Mouse (Mus musculus): ENCODE data around the gene Pdhx.
A peak's percentile ranks its signal among the peaks of the same experiment; 100 is the strongest.

The Pdhx gene

DNA sequence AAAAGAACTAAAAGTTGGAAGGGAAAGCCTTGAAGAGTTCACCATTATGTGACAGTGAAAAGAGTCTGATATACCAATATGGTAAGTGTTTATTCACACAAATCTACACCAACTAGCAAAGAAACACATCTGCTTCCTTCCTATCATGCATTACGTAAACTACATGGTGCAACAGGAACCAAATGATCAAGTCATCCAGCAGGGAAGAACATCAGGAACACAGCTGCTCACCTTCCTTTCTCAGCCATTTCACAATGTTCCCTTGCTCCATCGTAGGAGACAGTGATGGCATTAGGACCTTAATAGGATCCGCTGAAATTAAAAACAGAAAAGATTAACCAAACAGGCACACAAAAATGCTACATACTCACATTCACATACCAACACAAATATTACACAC lies 15.0 kb downstream of the Pdhx start:
- no peak for DNase-seq

DNA sequence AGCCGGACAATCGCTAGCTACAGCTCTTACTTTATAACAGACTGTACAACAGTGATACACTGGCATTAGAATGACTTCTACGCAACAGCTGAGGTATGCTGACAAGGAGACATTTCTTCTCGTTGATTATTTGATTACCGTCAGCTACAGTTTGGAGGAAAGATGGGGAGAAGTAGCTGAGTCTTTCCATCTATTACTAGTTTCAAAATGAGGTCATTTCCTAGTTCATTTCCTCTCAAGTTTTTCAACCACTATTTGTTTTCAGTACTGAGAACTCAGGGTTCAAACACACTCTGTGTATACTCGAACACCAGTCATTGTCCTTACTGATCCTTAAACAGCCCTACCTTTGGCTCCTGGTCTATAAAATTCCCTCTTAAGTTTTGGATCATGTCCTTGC lies 17.5 kb downstream of the Pdhx start:
- DNase-seq: no peak

DNA sequence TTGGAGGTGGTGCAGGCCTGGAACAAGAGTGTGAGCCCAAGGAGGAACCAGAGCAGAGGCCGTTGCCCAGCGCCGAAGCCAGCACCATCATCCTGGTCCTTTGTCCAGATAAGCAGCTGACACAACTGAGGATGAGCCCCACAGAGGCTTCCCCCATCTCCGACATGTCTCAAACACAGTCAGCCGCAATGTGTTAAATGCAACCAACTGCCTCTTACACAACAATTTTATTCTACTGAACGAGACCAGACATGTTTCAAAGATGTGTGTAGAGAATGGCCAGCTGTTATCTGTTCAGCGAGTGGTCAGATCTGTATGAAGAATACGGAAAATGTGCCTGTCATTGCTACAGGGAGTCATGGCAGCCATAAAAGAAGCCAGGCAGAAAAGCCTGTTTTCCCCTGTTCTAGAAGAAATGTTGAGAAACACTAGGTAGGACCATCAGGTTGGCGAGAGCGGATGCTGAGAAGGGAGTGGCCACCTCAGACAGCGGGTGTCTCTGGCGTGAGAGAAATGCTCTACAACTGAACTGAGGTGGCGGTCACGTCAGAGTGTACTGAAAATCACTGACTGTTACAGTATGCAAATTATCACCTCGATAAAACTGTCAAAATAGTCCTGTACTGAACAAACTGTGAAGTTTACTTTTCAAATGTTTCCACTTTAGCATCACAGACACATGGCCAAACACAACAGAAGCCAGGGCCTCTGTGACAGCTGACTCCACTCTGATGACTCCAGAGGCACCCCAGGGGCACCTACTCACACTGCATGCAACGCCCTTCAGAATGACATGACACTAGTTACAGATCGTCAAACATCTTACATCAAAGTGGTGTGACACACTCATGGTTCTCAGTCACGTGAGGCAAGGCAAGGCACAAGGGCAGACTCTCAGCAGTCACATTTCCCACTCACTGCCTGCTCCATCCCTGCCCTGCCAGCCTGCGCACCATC lies 21.1 kb downstream of the Pdhx start:
- no peak for DNase-seq

DNA sequence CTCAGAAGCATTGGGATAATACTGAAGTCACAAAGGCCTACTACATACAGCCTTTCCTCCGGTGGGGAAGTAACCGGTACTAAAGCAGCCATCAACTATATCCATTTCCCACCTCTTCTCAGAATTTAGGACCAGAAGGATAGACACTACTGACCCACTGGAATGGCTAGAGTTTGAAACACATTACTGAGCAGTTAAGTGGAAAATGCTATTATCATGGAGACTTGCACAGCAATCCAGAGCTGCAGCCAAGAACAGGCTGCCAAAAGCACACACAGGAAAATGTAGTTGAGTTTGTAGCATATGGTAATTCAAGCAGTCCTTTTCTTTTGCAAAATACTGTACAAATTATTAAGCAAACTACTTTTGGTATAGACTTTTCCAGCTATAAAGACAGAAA lies 28.0 kb downstream of the Pdhx start:
- peak; percentile 51 for DNase-seq

DNA sequence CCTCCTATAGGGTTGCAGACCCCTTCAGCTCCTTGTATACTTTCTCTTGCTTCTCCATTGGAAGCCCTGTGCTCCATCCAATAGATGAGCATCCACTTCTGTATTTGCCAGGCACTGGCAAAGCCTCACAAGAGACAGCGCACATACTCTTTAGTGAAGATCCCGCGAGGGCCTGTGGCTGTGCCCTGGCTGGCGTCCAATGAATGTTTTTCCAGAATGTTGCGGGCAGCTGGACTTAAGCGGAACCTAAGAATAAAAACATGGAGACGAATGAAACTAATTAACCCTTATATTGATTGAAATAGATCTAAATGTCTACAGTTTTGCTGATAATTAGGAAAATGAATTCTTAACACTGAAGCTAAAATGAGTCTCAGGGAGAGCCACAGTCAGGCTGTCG lies 32.4 kb downstream of the Pdhx start:
- DNase-seq: no peak

DNA sequence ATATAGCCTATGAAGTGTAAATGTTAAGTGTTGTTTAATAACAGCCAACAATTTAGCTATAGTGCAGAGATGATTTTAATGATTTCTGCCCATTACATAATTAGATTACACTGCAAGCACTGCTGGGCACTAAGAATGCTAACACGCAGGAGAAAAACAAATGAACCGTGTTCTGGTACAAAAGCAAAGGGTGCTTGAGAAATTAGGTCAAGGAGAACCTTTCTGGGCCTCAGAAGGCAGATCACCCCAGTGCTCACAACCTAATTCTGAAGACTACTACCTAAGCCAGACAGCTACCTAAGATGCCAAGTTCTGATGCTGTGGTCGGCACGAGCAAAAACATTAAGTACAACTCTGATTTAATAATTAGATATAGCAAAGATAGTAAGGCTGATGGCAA lies 35.5 kb downstream of the Pdhx start:
- no peak for DNase-seq

DNA sequence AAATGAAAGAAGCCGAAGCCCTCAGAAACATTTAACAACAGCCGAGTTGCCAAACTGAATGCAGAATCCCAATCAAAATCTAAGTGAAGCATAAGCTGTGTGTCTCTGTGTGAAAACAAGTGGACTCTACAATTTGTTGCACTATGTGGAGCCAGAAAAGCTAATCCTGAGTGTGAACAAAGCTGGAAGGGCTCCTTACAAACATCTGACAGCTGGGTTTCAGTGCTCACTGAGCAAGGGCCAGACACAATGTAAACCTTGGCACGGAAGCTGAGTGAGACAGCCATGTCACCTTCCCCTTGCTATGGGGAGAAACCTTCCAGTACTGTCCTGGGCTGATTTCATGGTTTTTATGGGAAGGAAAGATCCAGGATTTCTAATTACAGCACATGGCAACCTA lies 50.6 kb downstream of the Pdhx start:
- no peak for DNase-seq

DNA sequence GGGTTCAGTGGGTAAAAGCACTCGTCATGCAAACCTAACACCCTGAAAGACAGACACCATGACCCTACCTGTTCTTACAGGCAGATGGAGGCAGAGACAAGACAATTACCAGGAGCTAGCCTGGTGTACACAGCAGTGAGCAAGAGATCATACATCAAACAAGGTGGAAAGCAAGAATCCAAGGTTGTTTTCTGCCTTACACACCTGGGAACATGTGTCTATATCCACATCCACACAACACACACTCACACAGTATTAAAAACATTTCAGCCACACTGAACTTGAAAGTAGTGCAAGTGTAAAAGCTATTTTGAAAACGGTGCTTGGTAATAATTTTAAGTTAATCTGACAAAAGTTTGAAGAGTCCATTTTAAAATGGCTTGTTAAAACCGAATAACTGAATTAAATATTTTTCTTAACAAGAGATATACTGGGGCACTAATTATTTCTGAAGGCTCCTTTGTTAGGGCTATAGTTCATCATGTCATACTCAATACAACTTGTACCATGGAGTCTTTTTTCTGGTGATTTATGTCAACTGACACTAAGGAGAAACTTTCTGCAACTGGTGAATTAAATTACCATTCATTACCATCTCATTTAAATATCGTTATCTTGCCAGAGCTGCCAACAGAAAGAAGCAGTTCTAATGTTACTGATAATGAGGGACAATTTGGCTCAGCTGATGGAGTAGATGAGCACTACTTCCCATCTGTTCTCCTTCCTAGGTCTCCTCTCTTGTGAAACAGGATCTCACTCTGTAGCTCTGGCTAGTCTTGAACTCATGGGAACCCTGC lies 52.9 kb downstream of the Pdhx start:
- DNase-seq: no peak

DNA sequence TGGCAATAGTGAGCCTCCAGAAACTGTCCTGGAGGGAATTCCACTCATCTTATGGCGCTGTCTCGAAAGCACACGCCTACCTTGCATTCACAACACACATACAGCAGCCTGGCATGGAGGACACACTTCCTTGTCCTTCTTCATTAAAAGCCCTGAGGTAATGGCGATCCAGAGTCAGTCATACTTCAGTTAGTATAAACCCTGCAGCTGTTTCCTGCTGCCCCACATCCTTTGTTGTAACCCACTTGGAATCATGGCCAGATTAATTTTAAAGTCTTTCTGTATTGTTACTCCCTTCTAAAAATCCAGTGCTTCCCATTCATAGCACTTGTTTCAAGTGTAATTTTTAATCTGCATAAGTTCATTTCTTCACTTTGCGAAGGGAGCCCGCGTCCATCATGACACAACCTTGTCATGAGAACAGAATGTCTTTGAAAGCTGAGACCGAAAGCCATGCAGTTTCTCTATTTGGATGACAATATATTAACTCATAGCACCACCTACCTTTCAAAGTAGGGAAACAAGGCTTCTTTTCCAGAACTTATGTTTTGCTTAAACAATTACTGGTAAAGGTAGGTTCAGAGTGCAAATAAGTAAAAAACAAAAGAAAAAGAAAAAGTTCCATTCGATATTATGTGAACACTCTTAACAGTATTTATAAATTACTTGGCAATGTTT lies 54.4 kb downstream of the Pdhx start:
- DNase-seq: peak; percentile 25

DNA sequence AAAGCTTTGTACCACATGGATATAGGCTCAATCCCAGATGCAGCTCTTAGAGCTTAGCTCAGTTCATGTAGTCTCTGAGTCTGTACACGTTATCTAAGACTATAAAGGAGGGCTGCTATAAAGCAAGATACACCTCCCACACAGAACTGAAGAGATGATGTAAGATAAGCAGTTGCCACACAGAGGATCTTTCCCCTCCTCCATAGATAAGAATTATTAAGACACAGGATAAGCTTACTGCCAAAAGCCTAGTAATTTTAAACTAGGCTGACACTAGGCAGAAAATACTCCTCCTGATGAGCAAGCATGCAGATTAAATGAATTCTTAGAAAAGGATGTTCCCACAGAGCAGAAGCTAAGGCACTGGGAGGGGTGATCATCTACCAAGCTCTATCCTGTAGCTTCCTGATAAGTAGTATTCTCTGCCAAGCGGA lies 55.9 kb downstream of the Pdhx start:
- no peak for DNase-seq

DNA sequence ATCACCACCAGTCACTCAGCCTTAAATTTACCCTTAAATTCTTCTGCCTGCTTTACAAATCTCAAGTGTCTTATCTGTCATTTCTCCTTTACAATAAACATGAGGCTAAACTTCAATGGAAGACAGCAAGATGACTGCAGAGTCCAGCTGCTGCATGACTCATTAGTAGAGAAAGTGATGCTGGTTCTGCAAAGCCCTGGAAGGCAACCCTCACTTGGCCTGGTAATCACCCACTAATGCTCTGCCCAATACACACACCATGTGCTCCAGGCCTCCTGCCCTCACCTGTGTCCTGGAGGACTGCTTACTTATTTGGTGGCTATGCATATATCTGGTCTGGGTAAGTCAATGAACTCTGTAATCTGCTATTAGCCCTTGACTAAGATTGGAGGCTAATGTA lies 57.2 kb downstream of the Pdhx start:
- DNase-seq: no peak

DNA sequence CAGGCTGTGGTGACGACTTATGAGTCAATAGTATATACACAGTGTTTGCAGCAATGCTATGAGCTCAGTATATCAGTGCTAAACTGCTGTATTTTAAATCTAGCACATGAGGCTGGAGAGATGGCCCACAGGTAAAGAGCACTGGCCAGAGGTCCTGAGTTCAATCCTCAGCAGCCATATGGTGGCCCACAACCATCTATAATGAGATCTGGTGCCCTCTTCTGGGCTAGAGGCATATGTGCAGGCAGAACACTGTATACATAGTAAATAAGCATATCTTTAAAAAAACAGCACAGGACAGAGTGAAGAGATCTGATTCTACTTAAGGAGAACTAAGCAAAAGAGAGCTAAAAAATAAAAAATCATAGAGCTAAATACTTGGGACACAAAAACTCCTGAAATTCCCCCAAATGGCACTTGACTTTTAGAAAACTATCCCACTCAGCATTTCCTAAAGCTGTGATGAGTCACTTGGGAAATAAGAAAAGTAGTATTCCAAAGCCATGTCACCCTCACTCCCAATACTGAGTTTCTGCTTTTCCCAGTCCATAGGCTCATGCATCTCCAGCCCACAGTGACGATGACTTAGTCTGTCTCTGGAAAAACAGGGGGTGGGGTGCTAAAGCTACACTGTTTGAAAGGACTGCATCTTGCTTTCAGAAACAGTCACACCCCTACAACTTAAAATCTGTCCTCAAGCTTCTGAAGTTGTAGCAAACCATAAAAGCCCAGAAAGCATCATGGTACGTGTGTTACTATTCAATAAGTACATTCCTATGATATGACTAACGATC lies 60.3 kb downstream of the Pdhx start:
- DNase-seq: no peak

DNA sequence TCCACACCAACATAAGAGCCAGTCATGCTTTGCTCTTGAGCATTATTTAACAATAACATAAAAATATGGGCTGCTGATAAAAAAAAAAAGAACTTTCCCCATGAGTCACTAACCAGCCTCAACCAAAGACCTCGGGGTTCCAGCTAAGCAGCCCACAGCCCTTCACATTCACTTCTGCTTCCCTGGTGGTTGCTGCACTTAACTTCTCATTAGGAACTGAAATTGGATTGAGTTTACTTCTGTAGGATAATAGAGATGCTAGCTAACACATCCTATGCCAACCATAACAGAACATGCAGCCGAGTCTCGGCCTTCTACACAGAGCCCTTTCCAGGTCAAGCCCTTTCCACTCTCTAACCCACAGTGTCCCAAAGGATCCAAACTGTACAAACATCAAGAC lies 65.1 kb downstream of the Pdhx start:
- no peak for DNase-seq

DNA sequence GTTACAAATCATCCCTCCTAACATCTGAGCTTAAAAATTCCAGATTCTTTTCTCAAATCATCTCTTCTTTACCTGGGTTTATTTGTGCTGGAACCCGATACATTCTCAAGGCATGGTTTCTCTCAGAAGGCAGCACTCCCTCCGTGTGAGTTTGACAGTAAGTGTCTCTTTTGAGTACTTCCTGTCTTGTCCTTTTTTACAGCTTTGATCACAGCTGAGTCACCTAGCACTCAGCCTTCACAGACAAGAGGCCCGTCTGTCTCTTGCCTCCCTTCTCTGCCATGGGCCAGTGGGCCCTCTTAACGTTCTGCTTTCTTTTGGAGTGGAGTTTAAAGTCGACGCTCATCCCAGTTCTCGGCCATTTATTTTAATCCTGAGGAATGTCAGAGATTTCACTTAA lies 68.7 kb downstream of the Pdhx start:
- no peak for DNase-seq

DNA sequence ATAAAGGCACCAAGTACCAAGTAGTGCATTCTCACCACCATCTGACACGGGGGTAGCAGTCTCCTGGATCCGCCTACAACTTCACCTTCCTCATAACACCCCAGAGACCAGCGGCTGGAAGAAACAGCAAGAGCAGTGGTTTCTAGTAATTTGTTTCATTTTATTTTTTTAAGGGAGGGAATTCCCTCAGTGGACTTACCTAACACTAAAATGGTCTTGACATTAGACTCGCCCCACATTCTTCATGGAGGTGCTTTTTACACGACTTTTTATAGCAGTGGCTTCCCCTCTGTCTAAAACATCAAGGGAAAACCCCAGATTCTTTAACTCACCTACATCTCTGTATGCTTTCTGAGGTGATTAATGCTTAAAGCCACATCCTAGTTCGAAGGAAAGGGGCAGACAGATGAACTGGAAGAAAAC lies 74.1 kb downstream of the Pdhx start:
- DNase-seq: no peak

DNA sequence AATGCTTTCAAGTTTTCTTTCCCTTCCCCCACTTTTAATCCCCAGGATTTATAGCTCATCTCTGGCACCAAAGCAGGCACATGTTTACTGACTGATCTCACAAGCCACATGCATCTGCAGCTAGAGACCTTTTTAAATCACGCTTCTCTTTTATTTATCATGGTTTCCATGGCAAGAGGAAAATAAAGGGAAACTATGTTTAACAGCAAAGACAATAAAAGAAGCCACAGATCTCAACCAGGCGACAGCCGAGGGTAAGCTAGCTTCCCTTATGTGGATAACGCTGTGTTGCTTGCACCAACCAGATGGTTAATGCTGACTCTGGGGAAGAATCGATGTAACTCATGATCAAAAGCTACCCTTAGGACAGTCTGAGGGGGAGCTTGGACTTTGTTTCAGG lies 75.0 kb downstream of the Pdhx start:
- no peak for DNase-seq

DNA sequence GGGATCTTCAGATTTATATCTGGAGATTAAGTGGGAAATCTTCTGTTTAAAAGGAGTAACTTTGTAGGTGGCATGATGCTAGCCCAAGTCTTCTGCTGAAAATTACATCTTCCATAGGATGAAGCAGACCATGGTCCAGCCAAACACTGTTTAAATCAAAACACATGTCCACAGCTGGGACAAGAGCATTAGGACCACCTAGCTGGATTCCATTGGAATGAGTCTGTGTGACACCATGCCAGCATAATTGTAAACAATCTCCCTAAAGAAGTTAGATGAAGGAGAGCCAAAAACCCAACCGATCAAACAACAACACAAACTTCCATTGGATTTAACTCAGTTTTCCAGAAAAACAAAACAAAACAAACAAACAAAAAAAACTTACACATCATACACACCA lies 75.4 kb downstream of the Pdhx start:
- no peak for DNase-seq

DNA sequence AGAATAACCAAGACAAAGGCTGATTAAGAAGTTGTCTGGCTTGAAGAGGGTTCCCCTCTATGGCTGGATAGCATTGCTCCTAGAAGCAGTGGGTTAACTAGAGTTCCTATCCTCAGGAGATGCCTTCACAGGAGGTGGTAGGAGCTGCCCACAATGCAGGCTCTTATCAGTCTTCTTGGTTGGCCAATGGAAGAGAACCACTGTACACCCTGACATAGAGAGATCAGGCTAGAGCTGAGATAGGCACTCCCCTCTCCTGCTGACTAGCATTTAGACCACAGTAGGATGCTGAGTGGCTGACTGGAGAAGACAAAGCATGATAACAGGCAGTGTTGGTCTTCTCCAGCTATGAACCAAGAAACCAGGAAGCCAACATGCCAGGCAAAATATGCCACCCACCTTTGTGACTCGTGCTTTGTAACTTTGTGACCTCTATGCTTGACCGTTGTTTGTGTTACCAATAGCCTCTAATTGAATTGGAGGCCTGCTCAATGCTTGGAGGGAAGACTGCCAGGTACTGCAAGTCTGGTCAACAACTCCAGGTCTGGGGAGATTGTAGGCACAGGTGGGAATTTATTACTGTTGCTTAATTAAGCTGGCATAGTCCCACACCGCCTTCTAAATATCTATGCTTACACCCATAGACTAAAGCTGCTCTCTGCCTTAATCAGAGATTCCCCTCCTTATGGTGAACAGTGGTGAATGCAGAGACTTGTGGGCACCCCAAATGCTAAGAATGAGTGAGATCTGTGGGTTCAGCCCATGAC lies 79.3 kb downstream of the Pdhx start:
- DNase-seq: no peak

DNA sequence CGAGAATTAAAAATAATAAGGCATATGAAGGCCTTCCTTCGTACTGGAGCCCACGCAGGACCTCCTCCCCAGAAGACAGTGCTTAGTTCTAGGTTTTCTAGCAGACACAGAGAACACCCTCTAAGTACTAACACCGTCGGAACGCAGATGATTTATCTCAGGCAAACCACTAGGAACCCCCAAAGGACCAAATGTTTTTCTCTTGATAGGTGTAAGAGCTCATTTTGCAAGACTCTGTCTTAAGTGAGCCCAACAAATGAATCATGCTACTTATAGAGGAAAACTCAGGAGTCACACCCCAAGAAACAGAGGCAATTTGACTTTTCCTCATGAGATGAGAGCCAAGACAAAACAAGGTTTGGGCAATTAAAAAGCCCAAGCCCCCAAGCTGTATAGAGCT lies 80.9 kb downstream of the Pdhx start:
- DNase-seq: no peak

DNA sequence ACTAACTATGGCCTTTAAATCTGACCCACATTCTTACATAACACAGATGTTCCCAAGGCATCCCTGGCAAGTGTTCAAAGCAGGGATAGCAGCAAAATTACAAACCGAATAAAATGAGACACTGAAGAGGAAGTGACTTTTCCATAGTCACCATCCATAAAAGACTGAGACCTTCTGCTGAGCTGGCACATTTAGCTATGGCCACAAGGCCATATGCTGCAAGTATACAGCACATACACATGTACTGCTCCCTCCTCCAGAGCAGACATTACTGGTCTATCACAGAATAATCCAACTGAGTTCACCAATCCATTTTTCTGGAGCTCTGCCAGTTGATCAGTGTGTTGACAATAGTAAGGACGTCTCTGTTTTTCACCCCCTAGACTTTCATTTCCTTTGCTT lies 83.0 kb downstream of the Pdhx start:
- peak; percentile 1 for DNase-seq

DNA sequence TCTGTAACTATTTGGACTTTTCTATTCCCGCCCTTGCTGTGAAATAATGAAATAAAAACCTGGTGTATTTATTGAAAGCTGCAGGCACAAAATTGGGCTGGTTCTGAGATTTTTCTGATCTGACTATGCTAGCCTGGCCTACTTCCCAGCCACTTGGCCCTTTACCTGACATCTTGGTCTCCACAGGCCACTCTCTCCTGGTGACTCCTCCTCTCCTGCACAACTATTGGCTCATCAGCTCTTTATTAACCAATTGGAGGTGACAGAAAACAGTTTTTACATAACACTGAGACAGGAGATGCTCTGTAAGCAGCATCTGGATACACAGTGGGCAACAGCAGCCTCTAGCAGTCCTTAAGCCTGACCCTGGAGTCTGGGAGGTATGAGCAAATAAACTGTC lies 83.9 kb downstream of the Pdhx start:
- DNase-seq: no peak

DNA sequence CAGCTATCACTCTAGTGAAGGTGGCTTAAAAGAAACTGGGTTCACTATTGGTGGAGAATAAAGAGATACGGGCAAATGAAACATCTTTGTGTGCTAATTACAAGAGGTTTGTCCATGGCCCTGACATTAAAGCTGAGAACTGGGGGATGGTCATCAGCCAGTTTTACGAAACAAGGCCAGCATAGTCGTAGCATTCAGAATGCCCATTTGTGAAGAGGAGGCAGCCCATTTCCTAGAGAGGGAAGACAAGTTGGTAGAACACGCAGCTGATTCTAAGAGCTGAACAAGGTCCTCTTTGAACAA lies 85.7 kb downstream of the Pdhx start:
- no peak for DNase-seq
